Mouse (Mus musculus) forebrain, postnatal 0 days (tissue): ENCODE data around the gene Cux1. TPM values are rescaled to one million over a fixed set of nuclear protein-coding genes. Genes with fewer than 3 reads are reported as not detected.

Experiments used
- ATAC-seq: fragments of 200-750 bp; cut with Nextera tagmentation; 2 replicates; pipeline ENCODE4 v1.8.0; 2017; ENCODE audit warnings: mild to moderate bottlenecking, moderate library complexity
- DNase-seq: peaks from one replicate; pipeline ENCODE4 v3.0.0-alpha.2; 2015
- H3K27ac ChIP-seq: fragments of 300-500 bp; sonication (generic); 2 replicates; pipeline ENCODE4 v1.5.1; 2014; ENCODE audit warnings: low read depth, mild to moderate bottlenecking, antibody characterized with exemption, low read length, moderate library complexity, mixed read lengths
- H3K27me3 ChIP-seq: fragments of 300-500 bp; sonication (generic); 2 replicates; pipeline ENCODE4 v1.6.1; 2014; ENCODE audit warnings: mild to moderate bottlenecking, low read length, mixed read lengths; ENCODE audit not compliant: insufficient read depth
- H3K36me3 ChIP-seq: fragments of 300-500 bp; sonication (generic); 2 replicates; pipeline ENCODE4 v1.6.1; 2014; ENCODE audit warnings: mild to moderate bottlenecking, moderate library complexity; ENCODE audit not compliant: insufficient read depth
- H3K4me1 ChIP-seq: fragments of 300-500 bp; sonication (generic); 2 replicates; pipeline ENCODE4 v1.6.1; 2014; ENCODE audit warnings: antibody characterized with exemption; ENCODE audit not compliant: insufficient read depth
- H3K4me2 ChIP-seq: fragments of 300-500 bp; sonication (generic); 2 replicates; pipeline ENCODE4 v1.6.1; 2014; ENCODE audit warnings: low read depth, mild to moderate bottlenecking, moderate library complexity
- H3K4me3 ChIP-seq: fragments of 300-500 bp; sonication (generic); 2 replicates; pipeline ENCODE4 v1.5.1; 2014; ENCODE audit warnings: low read depth, low read length, mixed read lengths
- H3K9ac ChIP-seq: fragments of 300-500 bp; sonication (generic); 2 replicates; pipeline ENCODE4 v1.6.1; 2014; ENCODE audit warnings: mild to moderate bottlenecking
- H3K9me3 ChIP-seq: fragments of 300-500 bp; sonication (generic); 2 replicates; pipeline ENCODE4 v1.6.1; 2016; ENCODE audit warnings: low read length
- CTCF ChIP-seq: sonication (generic); IDR thresholded peaks from 2 replicates; pipeline ENCODE4 v1.5.1; 2016; ENCODE audit warnings: antibody characterized with exemption, control low read depth, low read depth
- WGBS: fragments of 180-500 bp; shearing (Covaris S2); extraction: QIAGEN DNeasy Blood & Tissue Kit; methylation state at CpG from one replicate; pipeline ENCODE4 v1.1.7; 2014; 5-methylcytosine and 5-hydroxymethylcytosine counted together
- polyA plus RNA-seq: library from polyadenylated mRNA; unstranded; fragments of >200 nt; fragmentation: Nextera tagmentation; extraction: Ambion mirVana; gene quantifications from 2 replicates; pipeline ENCODE4 v1.2.1, GENCODE M21; 2015
- total RNA-seq: library from RNA; depleted of rRNA; stranded (reverse); fragments of >200 nt; gene quantifications from 2 replicates; pipeline ENCODE4 v1.2.3, GENCODE M21; 2014

The Cux1 gene
- total and polyA plus RNA-seq, 2 experiments from 2014 or later, result 86.0 to 141 TPM

GRCm38 (mm10) chr5:136568026-136568765, 906 bp upstream of the Cux1 start:
- Histone ChIP-seq H3K9ac (peak overlapping the region; percentile 87; the same call in 1 of the 2 replicates), H3K27me3 (peaks cover 15% of the 10 kb centered on the region; the same call in 1 of the 2 replicates), H3K27ac (no peak overlapping the region), H3K9me3 (no peaks in the 10 kb centered on the region), H3K36me3 (no peaks in the 10 kb centered on the region), H3K4me2 (peak overlapping the region; percentile 93), H3K4me1 (no peaks in the 10 kb centered on the region), H3K4me3 (peak overlapping the region; percentile 80)
- DNase-seq, result peak; percentile 17
- ATAC-seq, result no peak
- WGBS, result under 1% methylated on average over 36 of the region's 36 CpGs
- no peak for TF ChIP-seq CTCF

GRCm38 (mm10) chr5:136566812-136567175, 496 bp downstream of the Cux1 start:
- ATAC-seq, result peak; percentile 59
- DNase-seq, result no peak
- Histone ChIP-seq H3K27me3 (peaks cover 15% of the 10 kb centered on the region; the same call in 1 of the 2 replicates), H3K27ac (peak overlapping the region; percentile 86), H3K4me3 (peak overlapping the region; percentile 80), H3K9me3 (no peaks in the 10 kb centered on the region), H3K4me1 (no peaks in the 10 kb centered on the region), H3K9ac (peak overlapping the region; percentile 87), H3K36me3 (no peaks in the 10 kb centered on the region), H3K4me2 (peak overlapping the region; percentile 93)
- WGBS, result 1% methylated on average over 31 of the region's 31 CpGs
- TF ChIP-seq CTCF, result no peak

- Histone ChIP-seq H3K36me3 (no peaks in the 10 kb centered on the region), H3K9me3 (no peaks in the 10 kb centered on the region), H3K27ac (peak overlapping the region; percentile 86), H3K4me1 (no peaks in the 10 kb centered on the region), H3K4me3 (peak overlapping the region; percentile 80), H3K27me3 (peaks cover 15% of the 10 kb centered on the region; the same call in 1 of the 2 replicates), H3K9ac (peak overlapping the region; percentile 87), H3K4me2 (peak overlapping the region; percentile 93)
- WGBS, result 1% methylated on average over 46 of the region's 79 CpGs
- ATAC-seq (peak; percentile 57), DNase-seq (peak; percentile 63)
- TF ChIP-seq CTCF, result no peak; the same call in 1 of the 2 replicates
These were observed 1.1 kb downstream of the Cux1 start for GRCm38 (mm10) chr5:136566001-136566811.

GRCm38 (mm10) chr5:136565311-136565811, 1.9 kb downstream of the Cux1 start:
- Histone ChIP-seq H3K9ac (peak overlapping the region; percentile 87), H3K36me3 (no peaks in the 10 kb centered on the region), H3K4me1 (no peaks in the 10 kb centered on the region), H3K9me3 (no peaks in the 10 kb centered on the region), H3K27me3 (peaks cover 14% of the 10 kb centered on the region; the same call in 1 of the 2 replicates), H3K27ac (peak overlapping the region; percentile 86), H3K4me3 (peak overlapping the region; percentile 80), H3K4me2 (peak overlapping the region; percentile 93)
- ATAC-seq (no peak), DNase-seq (peak; percentile 16)
- under 1% methylated on average over 32 of the region's 32 CpGs for WGBS
- no peak for TF ChIP-seq CTCF

DNA sequence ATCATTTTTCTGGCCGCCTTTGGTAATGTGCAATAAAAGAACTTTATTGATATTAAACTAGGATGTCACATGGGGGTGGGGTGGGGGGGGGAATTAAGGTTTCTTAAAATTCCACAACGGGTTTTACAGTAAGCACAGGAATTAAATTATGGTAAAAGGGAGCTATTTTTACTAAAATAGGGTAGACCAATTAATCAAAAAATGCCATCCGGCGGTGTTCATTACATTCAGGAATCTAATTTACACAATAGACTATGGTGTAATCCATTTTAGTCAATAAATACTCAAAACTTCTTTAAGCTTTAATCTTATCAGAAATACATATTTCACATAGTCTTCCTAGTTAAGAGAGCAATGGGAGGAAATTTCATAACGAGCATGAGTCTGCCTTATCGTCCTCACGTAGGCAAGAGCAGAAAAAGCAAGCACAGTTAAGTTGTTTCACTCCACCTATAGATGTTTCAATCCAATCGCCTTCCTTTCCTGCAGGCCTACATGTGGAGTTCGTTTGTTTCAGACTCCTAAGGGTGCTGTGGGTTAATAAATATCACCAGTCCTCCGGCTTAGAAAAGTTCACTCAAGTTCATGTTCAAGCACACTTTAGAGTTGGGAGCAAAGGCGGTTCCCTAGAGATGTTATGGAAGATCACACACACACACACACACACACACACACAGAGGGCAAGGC, 2.5 kb downstream of the Cux1 start:
- Histone ChIP-seq H3K4me2 (peak overlapping the region; percentile 93), H3K27ac (0 out of 2 replicates have a peak overlapping the region, but pooled peaks have one; percentile 86), H3K27me3 (peaks cover 9% of the 10 kb centered on the region; the same call in 1 of the 2 replicates), H3K9ac (peak overlapping the region; percentile 87), H3K36me3 (no peaks in the 10 kb centered on the region), H3K4me1 (no peaks in the 10 kb centered on the region), H3K9me3 (no peaks in the 10 kb centered on the region), H3K4me3 (peak overlapping the region; percentile 80)
- peak; percentile 20 for DNase-seq
- WGBS, result 22% methylated on average over 11 of the region's 11 CpGs
- no peak for ATAC-seq
- TF ChIP-seq CTCF, result no peak

GRCm38 (mm10) chr5:136563996-136564395, 3.3 kb downstream of the Cux1 start:
- WGBS, result 54% methylated on average over 3 of the region's 3 CpGs
- H3K4me2 ChIP-seq, result peak overlapping the region; percentile 93
- DNase-seq (no peak), ATAC-seq (no peak)
- no peak overlapping the region for H3K27ac ChIP-seq
- H3K9me3 ChIP-seq, result no peaks in the 10 kb centered on the region
- H3K4me3 ChIP-seq, result peak overlapping the region; percentile 80; the same call in 1 of the 2 replicates
- no peak overlapping the region for H3K9ac ChIP-seq
- no peak for TF ChIP-seq CTCF
- H3K27me3 ChIP-seq, result peaks cover 7% of the 10 kb centered on the region; the same call in 1 of the 2 replicates
- H3K4me1 ChIP-seq, result no peaks in the 10 kb centered on the region
- no peaks in the 10 kb centered on the region for H3K36me3 ChIP-seq
